In genomic region chr1:131902679-131903078, GRCm38 (mm10) we compare ENCODE assay signal across 16 mouse cellular contexts.
"Had no signal": no experiment of that assay in that cellular context is flagged by ENCODE, and none has a peak within 500 bp of the region (broad histone marks: within the 10 kb centered on the region; RNA-seq: fewer than 3 reads in every experiment).

No protein-coding gene starts in this region.

- H3K4me3 ChIP-seq: neural tube, embryonic 13.5 days; neural tube, embryonic 15.5 days; stomach, embryonic 15.5 days had no signal

- H3K27me3 ChIP-seq: stomach, embryonic 15.5 days had no signal

- H3K36me3 ChIP-seq: neural tube, embryonic 13.5 days; neural tube, embryonic 15.5 days; stomach, embryonic 15.5 days had no signal

- H3K27ac ChIP-seq: neural tube, embryonic 13.5 days; neural tube, embryonic 15.5 days; stomach, embryonic 15.5 days; stomach, postnatal 0 days had no signal

- H3K9ac ChIP-seq: neural tube, embryonic 13.5 days; neural tube, embryonic 15.5 days; stomach, embryonic 15.5 days had no signal

- H3K9me3 ChIP-seq: neural tube, embryonic 13.5 days; neural tube, embryonic 15.5 days; stomach, embryonic 15.5 days had no signal

- H3K4me2 ChIP-seq: neural tube, embryonic 13.5 days; neural tube, embryonic 15.5 days; stomach, embryonic 15.5 days had no signal

- DNase-seq: retina, postnatal 1 day; right cerebral cortex, adult 18-20 months; right cerebral cortex, postnatal 14 days; right cerebral cortex, postnatal 25 days; right cerebral cortex, postnatal 4 days; spleen, adult 18-20 months; thymus, adult 18-20 months; thymus, adult 2 months; thymus, postnatal 14 days; thymus, postnatal 25 days; thymus, postnatal 36 days; thymus, postnatal 4 days had no signal

- H3K4me1 ChIP-seq: neural tube, embryonic 13.5 days; neural tube, embryonic 15.5 days; stomach, embryonic 15.5 days had no signal
